Mouse (Mus musculus) MEL (cell line): ENCODE data around the gene Pop5. TPM values are rescaled to one million over a fixed set of nuclear protein-coding genes. Genes with fewer than 3 reads are reported as not detected.

ENCODE experiments used
- DNase-seq: peaks from one replicate; pipeline ENCODE4 v3.0.0; 2011; ENCODE audit warnings: low read depth, low spot score
- H3K27ac ChIP-seq: 2 replicates; pipeline ENCODE4 v1.5.1; 2012; ENCODE audit warnings: low read depth, mild to moderate bottlenecking, control low read depth, low read length, moderate library complexity; ENCODE audit not compliant: control insufficient read depth
- H3K27me3 ChIP-seq, 2 experiments: fragments of 150-350 bp in 1 of 2; sonication (generic) in 1 of 2; 2 replicates each; pipeline ENCODE4 v1.6.1; 2012; ENCODE audit warnings: low read length in 2 of 2, mild to moderate bottlenecking in 2 of 2, improper control_type of control experiment in 1 of 2, moderate library complexity in 1 of 2; ENCODE audit not compliant: insufficient read depth in 2 of 2, control insufficient read depth in 1 of 2
- H3K36me3 ChIP-seq, 2 experiments: 2 replicates each; pipeline ENCODE4 v1.6.1; 2012 to 2014; ENCODE audit warnings: low read length in 2 of 2, improper control_type of control experiment in 1 of 2, inconsistent platforms in 1 of 2, mild to moderate bottlenecking in 1 of 2; ENCODE audit not compliant: insufficient read depth in 2 of 2, control insufficient read depth in 1 of 2
- H3K4me1 ChIP-seq, 2 experiments: fragments of 150-350 bp in 1 of 2; sonication (generic) in 1 of 2; 2 replicates each; pipeline ENCODE4 v1.6.1; 2012; ENCODE audit warnings: low read length in 2 of 2, improper control_type of control experiment in 1 of 2, mild to moderate bottlenecking in 1 of 2; ENCODE audit not compliant: insufficient read depth in 2 of 2, control insufficient read depth in 1 of 2
- H3K4me3 ChIP-seq, 2 experiments: fragments of 150-350 bp in 1 of 2; sonication (generic) in 1 of 2; 2 replicates each; pipeline ENCODE4 v1.5.1; 2012; ENCODE audit warnings: low read depth in 2 of 2, low read length in 2 of 2, mild to moderate bottlenecking in 2 of 2, moderate library complexity in 2 of 2, control low read depth in 1 of 2, improper control_type of control experiment in 1 of 2; ENCODE audit not compliant: control insufficient read depth in 1 of 2, insufficient read depth in 1 of 2
- H3K79me2 ChIP-seq: 2 replicates; pipeline ENCODE4 v1.6.1; 2012; ENCODE audit warnings: mild to moderate bottlenecking, low read length, moderate library complexity; ENCODE audit not compliant: control insufficient read depth, poor library complexity, insufficient read depth
- H3K9ac ChIP-seq: 2 replicates; pipeline ENCODE4 v1.6.1; 2012; ENCODE audit warnings: low read depth, mild to moderate bottlenecking, control low read depth, low read length, moderate library complexity; ENCODE audit not compliant: control insufficient read depth, poor library complexity, severe bottlenecking
- H3K9me3 ChIP-seq: fragments of 150-350 bp; sonication (generic); replicated peaks from 2 replicates; pipeline ENCODE4 v1.6.1; 2012; ENCODE audit warnings: mild to moderate bottlenecking, low read length, improper control_type of control experiment, moderate library complexity; ENCODE audit not compliant: insufficient read depth
- BHLHE40 ChIP-seq: IDR thresholded peaks from 2 replicates; pipeline ENCODE4 v1.6.1; 2012; ENCODE audit warnings: low read depth, mild to moderate bottlenecking, inconsistent platforms, low read length, improper control_type of control experiment, borderline replicate concordance
- CHD1 ChIP-seq: IDR thresholded peaks from 2 replicates; pipeline ENCODE4 v1.6.1; 2012; ENCODE audit warnings: low read depth, mild to moderate bottlenecking, inconsistent platforms, low read length, improper control_type of control experiment
- CHD2 ChIP-seq: IDR thresholded peaks from 2 replicates; pipeline ENCODE4 v1.6.1; 2011; ENCODE audit warnings: low read length, improper control_type of control experiment
- CTCF ChIP-seq, 3 experiments: IDR thresholded peaks in 2 of 3; conservative IDR thresholded peaks in 1 of 3; 2 replicates each; pipeline ENCODE4 v1.5.1; 2011 to 2012; ENCODE audit warnings: low read length in 3 of 3, low read depth in 2 of 3, mild to moderate bottlenecking in 2 of 3, improper control_type of control experiment in 1 of 3, inconsistent platforms in 1 of 3, mixed read lengths in 1 of 3, moderate library complexity in 1 of 3; ENCODE audit not compliant: control insufficient read depth in 1 of 3, insufficient read depth in 1 of 3, poor library complexity in 1 of 3, severe bottlenecking in 1 of 3
- E2F4 ChIP-seq: IDR thresholded peaks from 2 replicates; pipeline ENCODE4 v1.6.1; 2011; ENCODE audit warnings: low read depth, low read length, improper control_type of control experiment, borderline replicate concordance
- ELF1 ChIP-seq: IDR thresholded peaks from 2 replicates; pipeline ENCODE4 v1.6.1; 2014; ENCODE audit warnings: low read depth, mild to moderate bottlenecking, inconsistent platforms, low read length, improper control_type of control experiment, moderate library complexity
- EP300 ChIP-seq, 2 experiments: IDR thresholded peaks; 2 replicates each; pipeline ENCODE4 v1.6.1; 2011; ENCODE audit warnings: improper control_type of control experiment in 2 of 2, low read length in 2 of 2, low read depth in 1 of 2, mild to moderate bottlenecking in 1 of 2
- GABPA ChIP-seq: IDR thresholded peaks from 2 replicates; pipeline ENCODE4 v1.6.1; 2012; ENCODE audit warnings: low read depth, mild to moderate bottlenecking, inconsistent platforms, low read length, improper control_type of control experiment, moderate library complexity
- GATA1 ChIP-seq: IDR thresholded peaks from 2 replicates; pipeline ENCODE4 v1.6.1; 2011; ENCODE audit warnings: low read depth, low read length, improper control_type of control experiment
- HCFC1 ChIP-seq: IDR thresholded peaks from 2 replicates; pipeline ENCODE4 v1.6.1; 2012; ENCODE audit warnings: low read depth, mild to moderate bottlenecking, inconsistent platforms, low read length, improper control_type of control experiment, moderate library complexity
- MAFK ChIP-seq: IDR thresholded peaks from 2 replicates; pipeline ENCODE4 v1.6.1; 2011; ENCODE audit warnings: low read depth, mild to moderate bottlenecking, low read length, improper control_type of control experiment, borderline replicate concordance
- MAX ChIP-seq: IDR thresholded peaks from 2 replicates; pipeline ENCODE4 v1.6.1; 2011; ENCODE audit warnings: low read length, improper control_type of control experiment
- MAZ ChIP-seq: IDR thresholded peaks from 2 replicates; pipeline ENCODE4 v1.6.1; 2012; ENCODE audit warnings: low read depth, mild to moderate bottlenecking, inconsistent platforms, low read length, improper control_type of control experiment
- MEF2A ChIP-seq: IDR thresholded peaks from 2 replicates; pipeline ENCODE4 v1.6.1; 2014; ENCODE audit warnings: low read depth, mild to moderate bottlenecking, inconsistent platforms, low read length, improper control_type of control experiment; ENCODE audit not compliant: poor library complexity, insufficient replicate concordance, severe bottlenecking; ENCODE audit errors: extremely low read depth
- MYC ChIP-seq: IDR thresholded peaks from 2 replicates; pipeline ENCODE4 v1.6.1; 2011; ENCODE audit warnings: low read depth, mild to moderate bottlenecking, low read length, improper control_type of control experiment, moderate library complexity
- NELFE ChIP-seq: IDR thresholded peaks from 2 replicates; pipeline ENCODE4 v1.6.1; 2011; ENCODE audit warnings: low read depth, low read length, improper control_type of control experiment
- NRF1 ChIP-seq: IDR thresholded peaks from 2 replicates; pipeline ENCODE4 v1.6.1; 2014; ENCODE audit warnings: low read depth, mild to moderate bottlenecking, inconsistent platforms, low read length, improper control_type of control experiment, moderate library complexity; ENCODE audit not compliant: poor library complexity, insufficient read depth, severe bottlenecking
- POLR2AphosphoS5 ChIP-seq: IDR thresholded peaks from 2 replicates; pipeline ENCODE4 v1.6.1; 2012; ENCODE audit warnings: low read depth, borderline replicate concordance, mild to moderate bottlenecking, inconsistent platforms, low read length, moderate library complexity, mixed read lengths
- RAD21 ChIP-seq: IDR thresholded peaks from 2 replicates; pipeline ENCODE4 v1.6.1; 2011; ENCODE audit warnings: mild to moderate bottlenecking, low read depth, low read length, improper control_type of control experiment
- SMC3 ChIP-seq: IDR thresholded peaks from 2 replicates; pipeline ENCODE4 v1.6.1; 2011; ENCODE audit warnings: low read depth, low read length, improper control_type of control experiment
- TBP ChIP-seq: IDR thresholded peaks from 2 replicates; pipeline ENCODE4 v1.8.0; 2011; ENCODE audit warnings: low read depth, low read length, improper control_type of control experiment
- UBTF ChIP-seq: IDR thresholded peaks from 2 replicates; pipeline ENCODE4 v1.6.1; 2012; ENCODE audit warnings: low read depth, mild to moderate bottlenecking, inconsistent platforms, low read length, improper control_type of control experiment, moderate library complexity, borderline replicate concordance; ENCODE audit not compliant: insufficient read depth
- USF2 ChIP-seq, 2 experiments: IDR thresholded peaks; 2 replicates each; pipeline ENCODE4 v1.6.1; 2011 to 2012; ENCODE audit warnings: improper control_type of control experiment in 2 of 2, low read length in 2 of 2, borderline replicate concordance in 1 of 2, inconsistent platforms in 1 of 2, low read depth in 1 of 2, mild to moderate bottlenecking in 1 of 2; ENCODE audit not compliant: insufficient read depth in 1 of 2
- ZC3H11A ChIP-seq: IDR thresholded peaks from 2 replicates; pipeline ENCODE4 v1.6.1; 2012; ENCODE audit warnings: low read depth, mild to moderate bottlenecking, inconsistent platforms, low read length, improper control_type of control experiment
- ZKSCAN1 ChIP-seq: IDR thresholded peaks from 2 replicates; pipeline ENCODE4 v1.6.1; 2012; ENCODE audit warnings: low read depth, mild to moderate bottlenecking, inconsistent platforms, low read length, improper control_type of control experiment, moderate library complexity
- ZMIZ1 ChIP-seq: IDR thresholded peaks from 2 replicates; pipeline ENCODE4 v1.6.1; 2012; ENCODE audit warnings: low read depth, mild to moderate bottlenecking, inconsistent platforms, low read length, improper control_type of control experiment, moderate library complexity
- ZNF384 ChIP-seq: IDR thresholded peaks from 2 replicates; pipeline ENCODE4 v1.6.1; 2012; ENCODE audit warnings: low read depth, mild to moderate bottlenecking, inconsistent platforms, low read length, improper control_type of control experiment
- polyA plus RNA-seq, 2 experiments: library from polyadenylated mRNA; stranded (reverse) in 1 of 2; unstranded in 1 of 2; fragments of >175 nt in 1 of 2; fragments of >200 nt in 1 of 2; gene quantifications; 2 replicates each; pipeline versions ENCODE4 v1.2.1 to v1.2.4; 2012; ENCODE audit warnings: low replicate concordance in 2 of 2, low read depth in 1 of 2; ENCODE audit not compliant: insufficient read length in 2 of 2, insufficient read depth in 1 of 2, missing spikeins in 1 of 2
- total RNA-seq: library from RNA; depleted of rRNA; stranded (reverse); fragments of 300-350 nt; gene quantifications from 2 replicates; pipeline ENCODE4 v1.2.3, GENCODE M21; 2012

Pop5 gene
- total and polyA plus RNA-seq, 3 experiments, result 103 to 388 (median 208) TPM

GRCm38 (mm10) chr5:115188824-115189223 lies 46.8 kb upstream of the Pop5 start:
- Histone ChIP-seq H3K36me3 (peaks cover 0 to 2% of the 10 kb centered on the region in 2 experiments; a peak in 1 of 4 replicates), H3K9ac (no peak overlapping the region), H3K27ac (no peak overlapping the region), H3K4me1 (peaks cover 0 to 5% of the 10 kb centered on the region in 2 experiments; a peak in 2 of 4 replicates), H3K27me3 (peaks cover 0 to 4% of the 10 kb centered on the region in 2 experiments; a peak in 2 of 4 replicates), H3K79me2 (no peaks in the 10 kb centered on the region), H3K4me3 (no peak overlapping the region), H3K9me3 (no peaks in the 10 kb centered on the region)
- DNase-seq, result peak; percentile 74
- TF ChIP-seq GABPA (no peak), EP300 (IDR thresholded peaks at IDR 0.05; ENCODE audit: low read depth in 1 of 2, low read length in 2 of 2) (no peak), ZNF384 (no peak), ZMIZ1 (no peak), CHD2 (no peak), CHD1 (no peak), MAZ (no peak), GATA1 (no peak), NELFE (no peak), MAFK (no peak), CTCF (IDR thresholded peaks at IDR 0.05 in 2 of 3, conservative IDR thresholded peaks at IDR 0.05 in 1 of 3; ENCODE audit: control insufficient read depth in 1 of 3, insufficient read depth in 1 of 3, low read depth in 2 of 3, low read length in 3 of 3, poor library complexity in 1 of 3, severe bottlenecking in 1 of 3) (peak; percentile 84 to 87 (median 85)), USF2 (IDR thresholded peaks at IDR 0.05; ENCODE audit: borderline replicate concordance in 1 of 2, insufficient read depth in 1 of 2, low read depth in 1 of 2, low read length in 2 of 2) (no peak), E2F4 (no peak), MYC (no peak), BHLHE40 (no peak), HCFC1 (no peak), ELF1 (no peak), MAX (no peak), ZKSCAN1 (no peak), SMC3 (peak; percentile 60), TBP (no peak), ZC3H11A (0 out of 2 replicates have a peak, but pooled peaks have one; percentile 23), MEF2A (no peak), NRF1 (no peak), UBTF (no peak), RAD21 (peak; percentile 56), POLR2AphosphoS5 (no peak)
- TF ChIP-seq, all 39 proteins: peak for 4
